Mouse (Mus musculus) activated CD4-positive, CD25-positive, alpha-beta regulatory T cell, adult 4 months (primary cell): ENCODE measurements around the gene Gm6583. TPM values are rescaled to one million over a fixed set of nuclear protein-coding genes. Genes with fewer than 3 reads are reported as not detected.
A peak's percentile ranks its signal among the peaks of the same experiment; 100 is the strongest.

Experiments used
- ATAC-seq: one replicate; pipeline ENCODE4 v1.8.0; 2017
- polyA plus RNA-seq, 2 experiments: library from polyadenylated mRNA; unstranded; fragments of 100-300 nt; shearing (Covaris generic); gene quantifications; one replicate each; pipeline ENCODE4 v1.2.1; 2017

The Gm6583 gene
- polyA plus RNA-seq: not detected

DNA sequence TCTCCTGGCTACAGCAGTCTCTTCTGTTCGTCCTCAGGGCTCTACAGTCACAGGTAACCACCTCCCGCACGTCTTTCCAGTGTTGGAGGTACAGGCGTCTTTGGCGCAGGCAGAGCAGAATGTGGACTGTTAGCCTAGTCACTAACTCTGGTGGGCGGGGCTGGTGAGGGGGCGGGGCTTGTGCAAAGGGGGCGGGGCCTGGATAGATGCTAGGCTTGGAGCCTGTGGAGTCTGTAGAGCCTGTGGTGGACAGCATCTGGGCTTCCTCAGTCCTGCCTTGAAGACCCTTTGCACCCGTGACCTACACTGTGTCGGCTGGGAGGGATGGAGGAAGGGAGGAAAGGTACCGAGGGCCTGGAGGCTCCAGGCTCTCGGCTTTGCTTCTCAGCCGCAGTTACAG, at the start of gene Gm6583:
Gm6583 (minus strand) TSS at position 124 of the 400 bp plus-strand sequence.
- ATAC-seq: no peak

DNA sequence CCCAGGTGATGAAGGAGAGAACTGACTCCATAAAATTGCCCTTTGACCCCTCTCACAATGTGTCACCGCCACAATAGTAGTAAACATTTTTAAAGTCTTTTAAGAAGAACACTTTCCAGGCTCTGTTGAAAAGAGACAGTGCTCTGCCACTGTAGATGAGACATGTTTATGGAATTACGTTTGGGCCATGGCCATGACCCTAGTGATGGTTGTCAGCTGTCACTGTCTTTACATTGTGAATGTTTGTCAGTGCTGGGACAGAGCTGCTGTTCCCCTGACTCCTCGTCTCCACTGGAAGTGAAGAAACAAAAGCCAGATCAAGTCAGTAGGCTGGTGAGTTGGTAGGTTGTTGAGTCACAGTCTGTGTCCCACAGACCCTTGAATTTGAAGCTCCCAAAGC, 46.6 kb upstream of the Gm6583 start:
- ATAC-seq: no peak

DNA sequence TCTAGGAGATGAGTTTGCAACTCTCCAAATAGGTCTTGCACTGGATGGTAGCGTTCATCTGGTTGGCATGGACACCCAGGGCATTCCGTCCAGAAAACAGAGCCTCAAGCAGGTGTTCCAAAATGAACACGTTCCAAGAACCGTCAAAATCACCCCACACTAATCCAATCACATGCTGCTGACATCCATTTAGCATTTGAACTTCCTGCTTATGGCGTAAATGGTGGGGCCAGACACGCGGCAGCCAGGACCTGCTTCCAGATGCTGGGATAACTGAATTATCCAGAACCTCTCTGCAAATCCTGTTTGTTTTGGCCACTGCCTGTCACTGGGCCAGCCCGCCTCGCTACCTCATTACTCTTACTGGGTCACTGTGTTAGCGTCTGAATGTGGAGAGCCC, 43.5 kb upstream of the Gm6583 start:
- ATAC-seq: no peak

DNA sequence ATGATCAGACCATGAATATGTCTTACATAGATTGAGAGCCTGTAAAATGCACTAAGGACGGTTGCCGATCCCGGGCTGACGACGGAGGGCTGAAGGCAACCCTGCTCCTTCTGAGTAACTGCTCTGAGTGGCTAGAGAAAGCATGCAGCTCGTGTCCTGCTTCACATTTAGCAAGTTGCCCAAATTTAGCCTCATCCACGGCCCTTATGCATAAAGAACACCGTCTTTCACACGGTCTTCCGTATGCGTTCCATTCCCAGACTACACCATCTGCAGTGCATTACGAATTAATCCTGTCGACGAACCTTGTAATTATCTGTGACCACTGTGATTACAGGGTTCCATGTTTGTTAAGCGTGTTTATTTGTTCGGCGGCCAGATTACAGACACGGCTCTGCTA, 40.2 kb upstream of the Gm6583 start:
- ATAC-seq: no peak

DNA sequence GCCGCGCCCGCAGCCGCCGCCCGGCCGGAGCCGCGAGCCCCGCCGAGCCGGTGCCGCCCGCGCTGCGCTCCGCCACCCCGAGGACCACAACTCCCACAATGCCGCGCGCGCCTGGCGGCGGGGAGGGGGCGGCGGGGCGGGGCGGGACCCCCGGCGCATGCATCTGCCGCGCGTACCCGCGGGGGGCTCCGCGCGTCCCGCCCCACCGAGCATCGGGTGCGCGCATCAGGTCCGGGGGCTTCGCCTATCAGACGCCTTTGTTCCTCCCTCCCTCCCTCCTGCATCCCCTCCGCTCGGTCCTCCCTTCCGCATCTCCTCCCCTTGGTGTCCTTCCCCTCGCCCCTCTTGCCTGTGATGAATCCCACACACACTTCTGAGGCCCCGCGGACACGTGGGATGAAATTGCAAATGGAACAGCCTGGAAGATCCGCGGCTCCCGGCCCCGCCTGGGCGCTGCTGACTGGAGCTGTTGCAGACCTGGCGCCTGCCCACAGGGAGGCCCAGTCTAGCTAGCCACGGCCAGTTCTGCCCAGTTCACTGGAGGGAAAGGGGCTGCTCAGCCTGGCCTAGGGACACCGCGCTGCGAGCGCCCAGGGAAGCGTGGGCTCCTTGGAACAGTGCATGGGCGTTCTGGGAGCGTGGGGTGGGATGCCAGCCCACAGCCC, 39.1 kb upstream of the Gm6583 start, which contains the start of gene Asphd2:
Asphd2 (minus strand) TSS at position 88 of the 665 bp plus-strand sequence.
- ATAC-seq: no peak

DNA sequence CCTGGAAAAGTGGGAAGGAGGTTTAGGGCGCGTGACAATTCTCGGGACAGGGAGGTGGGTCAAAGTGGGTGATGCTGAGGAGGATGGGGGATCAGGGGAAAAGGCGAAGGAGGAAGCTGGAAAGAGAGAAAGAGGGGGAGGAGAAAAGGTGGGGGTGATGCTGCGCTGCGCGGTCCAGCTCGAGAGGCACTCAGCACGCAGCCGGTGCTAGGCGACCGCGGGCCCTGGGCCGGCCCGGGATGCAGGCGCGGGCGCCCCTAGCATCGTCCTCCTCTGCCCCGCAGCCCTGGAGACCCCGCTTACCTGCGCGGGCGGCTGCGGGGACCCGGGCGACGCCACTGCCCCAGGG, 38.6 kb upstream of the Gm6583 start:
- ATAC-seq: no peak

DNA sequence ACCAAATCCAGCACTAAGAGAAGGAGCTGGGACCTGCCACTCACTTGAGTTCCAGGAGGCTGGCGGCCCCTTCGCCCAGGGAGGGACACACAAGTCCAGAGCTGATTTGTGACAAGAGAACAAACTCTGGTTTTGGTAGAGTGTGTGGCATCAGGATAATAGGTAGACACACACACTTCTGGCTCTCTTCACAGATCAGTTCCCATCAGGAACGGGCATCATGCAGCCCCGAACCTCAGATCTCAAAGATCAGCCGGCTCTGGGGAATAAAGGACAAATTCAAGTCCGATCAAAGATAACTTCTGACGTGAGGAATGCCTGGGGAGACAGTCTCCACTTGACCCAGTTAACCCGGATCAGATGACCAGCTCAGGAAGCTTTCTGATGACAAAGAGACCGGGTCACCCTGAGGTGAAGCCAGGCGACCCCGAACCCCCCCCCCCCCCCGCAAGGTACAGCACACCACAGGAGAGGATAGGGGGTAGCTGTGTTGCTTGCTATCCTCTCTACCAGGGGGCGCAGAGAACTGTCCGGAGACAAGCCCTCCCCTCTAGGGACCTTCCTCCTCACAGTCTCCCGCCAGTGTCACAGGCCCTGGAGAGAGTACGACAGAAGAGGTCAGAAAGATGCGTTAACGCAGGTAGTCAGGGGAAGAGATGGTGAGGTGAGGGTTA, 38.0 kb upstream of the Gm6583 start:
- ATAC-seq: no peak

DNA sequence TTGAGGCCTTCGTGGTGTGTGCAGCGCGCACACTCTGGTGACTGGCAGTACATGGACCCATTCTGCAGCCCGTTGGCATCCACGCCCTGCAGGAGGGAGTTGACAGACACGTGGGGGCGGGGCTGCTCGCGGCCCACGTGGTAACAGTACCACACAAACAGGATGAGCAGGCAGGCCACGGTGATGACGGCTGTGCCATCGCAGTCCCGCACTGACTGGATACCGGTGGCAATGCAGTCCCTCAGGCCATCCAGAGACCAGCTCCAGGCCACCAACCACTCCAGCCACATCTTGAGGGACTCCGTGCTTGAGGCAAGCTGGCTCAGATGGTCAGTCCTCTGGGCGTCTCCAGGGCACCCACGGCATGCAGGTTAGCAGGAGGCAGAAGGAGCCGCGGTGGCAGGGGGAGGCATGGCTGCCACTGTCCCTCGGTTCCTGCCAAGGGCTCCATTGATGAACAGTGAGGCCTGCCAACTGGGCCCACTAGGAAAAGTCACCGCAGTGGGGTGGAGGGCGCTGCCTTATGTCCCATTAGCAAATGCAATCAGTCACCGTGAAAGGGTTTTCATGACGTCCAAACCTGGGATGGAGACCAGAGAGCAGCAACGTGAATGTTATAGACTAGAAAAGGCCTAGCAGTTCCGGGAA, 36.0 kb upstream of the Gm6583 start:
- no peak for ATAC-seq

DNA sequence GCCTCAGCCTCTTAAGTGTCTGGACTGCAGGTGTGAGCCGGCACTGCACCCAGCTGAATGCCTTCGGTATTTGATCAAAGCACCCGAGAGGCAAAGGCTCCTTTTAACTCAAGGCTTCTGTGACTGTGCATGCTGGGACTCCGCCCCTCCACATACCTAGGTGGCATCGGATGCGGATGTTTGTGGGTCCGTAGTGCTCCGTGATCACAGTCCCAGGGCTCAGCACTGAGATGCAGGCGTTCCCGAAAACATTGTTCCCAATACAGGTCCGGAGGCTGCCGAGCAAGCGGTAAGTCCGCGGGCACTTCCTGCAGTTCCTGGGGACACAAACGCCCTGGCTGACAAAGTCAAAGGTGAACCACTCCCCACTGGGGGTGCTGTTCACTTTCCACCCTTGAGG, 35.2 kb upstream of the Gm6583 start:
- ATAC-seq: no peak

DNA sequence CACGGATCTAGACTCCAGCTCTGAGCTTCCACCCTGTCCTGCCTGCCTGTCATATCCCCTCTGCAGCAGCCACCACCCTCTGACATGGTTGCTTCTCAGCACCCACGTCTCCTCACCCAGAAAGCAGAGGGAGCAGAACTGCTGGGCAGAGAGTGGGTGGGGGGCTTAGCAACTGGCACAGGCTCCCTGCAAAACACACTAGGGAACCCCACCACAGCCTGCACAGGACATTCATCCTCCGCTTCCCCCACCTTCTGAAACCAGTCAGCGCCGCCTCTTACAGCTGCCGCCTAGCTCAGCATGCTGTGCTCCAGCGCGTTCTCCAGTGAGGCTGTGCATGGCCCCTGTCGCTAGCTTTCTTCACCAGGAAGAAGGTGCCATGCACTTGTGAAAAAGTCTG, 33.5 kb upstream of the Gm6583 start:
- no peak for ATAC-seq

DNA sequence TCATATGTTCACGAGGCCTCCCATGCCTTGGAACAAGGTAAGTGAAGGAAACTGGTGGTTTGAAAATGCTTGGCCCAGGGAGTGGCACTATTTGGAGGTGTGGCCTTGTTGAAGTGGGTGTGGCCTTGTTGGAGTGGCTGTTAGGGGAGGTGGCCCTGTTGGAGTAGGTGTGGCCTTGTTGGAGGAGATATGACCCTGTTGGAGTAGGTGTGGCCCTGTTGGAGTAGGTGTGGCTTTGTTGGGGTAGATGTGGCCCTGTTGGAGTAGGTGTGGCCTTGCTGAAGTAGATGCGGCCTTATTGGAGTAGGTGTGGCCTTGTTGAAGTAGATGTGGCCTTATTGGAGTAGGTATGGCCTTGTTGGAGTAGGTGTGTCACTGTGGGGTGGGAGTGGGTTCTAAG, 30.1 kb upstream of the Gm6583 start:
- no peak for ATAC-seq

DNA sequence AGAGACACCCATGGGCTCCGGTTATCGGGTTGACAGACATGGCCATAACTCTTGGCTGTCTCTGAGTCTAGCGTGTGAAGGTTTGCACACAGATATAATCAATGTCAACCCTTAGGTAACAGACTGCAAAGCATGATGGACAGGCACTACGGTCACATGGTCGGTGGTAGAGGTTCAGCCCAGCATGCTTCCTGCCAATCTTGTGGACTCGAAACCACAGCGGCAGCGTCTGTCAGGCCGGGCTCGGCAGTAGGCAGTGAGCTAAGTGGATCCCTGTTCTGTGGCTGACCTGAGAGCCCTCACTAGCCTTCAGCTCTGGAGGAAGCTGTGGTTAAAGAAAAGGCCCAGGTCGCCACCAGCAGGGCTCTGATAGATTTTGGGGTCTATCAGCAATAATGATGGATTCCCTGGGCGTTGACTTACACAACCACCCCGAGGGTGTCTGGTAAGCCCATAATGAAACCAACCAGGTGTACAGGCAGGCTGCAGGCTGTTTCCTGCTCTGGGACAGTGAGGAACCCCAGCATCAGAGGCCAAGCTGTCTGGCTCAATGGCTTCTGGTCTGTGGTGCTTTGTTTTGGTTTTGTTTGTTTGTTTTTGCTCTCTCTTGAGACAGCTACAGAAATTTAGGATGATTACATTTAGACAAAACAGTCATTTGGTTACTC, 29.1 kb upstream of the Gm6583 start:
- ATAC-seq: peak; percentile 69

DNA sequence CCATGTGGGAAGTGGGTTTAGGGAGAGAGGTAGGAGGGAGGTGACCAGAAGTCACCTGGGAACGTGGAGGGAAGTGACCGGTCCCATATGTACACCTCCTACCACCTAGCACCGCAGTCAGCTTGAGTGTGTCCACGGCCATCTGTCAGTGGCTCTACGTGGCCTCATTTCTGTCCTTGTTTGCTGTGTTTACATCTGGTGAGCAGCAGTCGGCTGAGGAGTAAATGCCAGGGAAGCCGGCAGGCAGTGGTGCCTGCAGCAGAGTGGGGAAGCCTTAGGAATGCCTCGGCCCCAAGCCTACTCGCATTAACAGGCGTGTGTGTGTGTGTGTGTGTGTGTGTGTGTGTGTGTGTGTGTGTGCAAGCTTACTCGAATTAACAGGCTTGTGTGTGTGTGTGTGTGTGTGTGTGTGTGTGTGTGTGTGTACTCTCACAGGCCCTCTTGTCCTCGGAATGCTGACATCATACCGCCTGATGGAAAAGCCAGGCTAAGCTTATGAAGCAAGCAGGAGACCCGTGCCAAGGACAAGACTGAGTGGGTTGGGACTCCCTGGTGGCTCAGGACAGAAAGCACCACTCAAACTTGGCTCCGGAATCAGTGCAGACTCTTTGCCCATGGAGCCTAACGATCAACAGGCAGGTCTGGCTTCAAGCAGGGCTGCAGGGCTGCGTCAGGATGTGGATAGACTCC, 27.0 kb upstream of the Gm6583 start:
- ATAC-seq: no peak

DNA sequence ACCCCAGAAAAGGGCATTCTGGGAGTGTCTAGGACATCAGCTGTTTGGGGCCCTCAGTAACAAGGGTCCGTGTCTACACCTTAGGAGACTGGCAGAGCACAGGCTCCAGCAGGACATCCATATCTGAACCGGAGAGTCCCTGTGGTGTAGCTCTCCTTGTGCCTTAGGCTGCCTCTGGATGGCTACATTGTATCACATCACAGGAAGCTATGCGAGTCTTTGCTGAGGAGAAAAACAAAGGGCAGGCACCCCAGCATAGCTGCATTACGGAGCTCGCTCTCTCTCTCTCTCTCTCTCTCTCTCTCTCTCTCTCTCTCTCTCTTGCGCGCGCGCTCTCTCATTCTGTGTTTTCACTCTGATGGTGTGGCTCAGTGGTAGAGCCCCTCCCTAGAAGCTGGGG, 26.2 kb upstream of the Gm6583 start:
- ATAC-seq: no peak

DNA sequence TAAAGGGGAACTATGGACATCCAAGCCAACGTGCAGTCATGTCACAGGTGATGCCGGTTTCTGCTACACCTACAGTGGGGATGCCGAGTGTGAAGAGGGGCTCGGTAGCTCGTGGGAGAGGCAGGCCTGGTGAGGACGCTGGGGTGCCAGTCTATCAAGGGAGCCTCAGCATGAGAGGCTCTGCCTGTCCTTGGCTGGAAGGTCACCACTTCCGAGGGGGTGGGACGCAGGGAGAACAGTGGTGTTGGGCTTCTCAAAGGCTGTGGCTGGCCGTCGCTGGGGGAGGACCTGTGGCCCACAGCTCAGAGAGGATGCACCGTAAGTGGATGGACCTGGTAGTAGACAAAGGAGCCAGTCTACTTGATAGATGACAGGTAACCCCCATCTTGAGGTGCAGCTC, 25.3 kb upstream of the Gm6583 start:
- no peak for ATAC-seq

DNA sequence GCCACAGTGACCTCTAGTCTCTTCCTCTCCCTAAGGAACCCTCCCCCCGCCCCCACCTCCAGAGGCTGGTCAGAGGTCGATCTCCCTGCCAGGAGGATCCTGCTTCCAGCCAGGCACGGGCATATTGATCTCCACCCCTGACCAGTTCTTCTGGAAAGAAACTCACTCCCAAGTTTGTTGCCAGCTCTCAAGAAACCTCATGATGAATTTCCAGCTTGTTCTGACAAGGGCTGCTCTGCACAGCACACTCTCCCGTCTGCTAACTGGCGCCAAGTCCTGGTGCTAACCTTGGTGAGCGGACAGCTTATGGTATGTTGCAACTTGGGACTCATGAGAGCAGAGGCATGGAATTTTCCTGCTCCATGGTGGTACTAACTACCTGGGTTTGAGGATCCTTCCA, 22.9 kb upstream of the Gm6583 start:
- ATAC-seq: no peak

DNA sequence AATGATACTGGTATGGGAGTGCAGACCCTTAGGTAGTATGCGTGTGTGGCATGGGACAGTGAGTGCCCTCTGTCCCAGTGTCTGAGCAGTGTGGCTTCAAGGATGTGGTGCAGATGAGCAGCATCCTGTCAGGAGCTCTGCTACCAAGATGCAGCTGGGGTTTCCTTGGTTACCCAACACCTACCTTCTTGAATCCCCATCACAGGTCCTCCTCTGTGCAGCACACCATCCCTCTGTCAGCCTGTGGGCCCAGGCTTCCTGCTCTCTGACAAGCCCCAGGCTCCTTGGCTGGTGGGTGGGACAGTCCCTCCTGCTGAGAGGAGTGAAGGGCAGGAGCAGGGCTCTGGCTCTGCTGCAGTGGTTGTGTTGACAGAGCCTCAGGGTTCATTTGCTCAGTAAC, 21.5 kb upstream of the Gm6583 start:
- ATAC-seq: peak; percentile 72

DNA sequence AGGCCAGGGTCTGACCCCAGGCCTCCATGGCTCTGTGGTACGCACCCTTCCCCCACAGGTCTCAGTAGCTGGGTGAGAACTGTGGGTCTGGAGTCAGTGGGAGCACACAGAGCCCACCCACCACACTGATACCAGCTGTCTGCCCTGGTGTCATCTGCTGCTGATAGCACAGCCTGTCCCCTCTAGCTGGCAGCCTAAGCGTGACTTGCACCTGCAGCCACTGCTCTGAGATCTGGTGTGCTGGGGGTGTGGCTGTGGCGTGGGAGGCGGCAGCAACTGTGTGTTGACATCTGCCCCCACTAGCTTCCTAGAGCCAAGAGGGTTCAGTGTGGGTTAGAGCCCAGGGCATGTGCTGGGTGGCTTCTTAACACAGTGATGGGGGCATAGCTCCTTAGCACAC, 20.3 kb upstream of the Gm6583 start:
- no peak for ATAC-seq

DNA sequence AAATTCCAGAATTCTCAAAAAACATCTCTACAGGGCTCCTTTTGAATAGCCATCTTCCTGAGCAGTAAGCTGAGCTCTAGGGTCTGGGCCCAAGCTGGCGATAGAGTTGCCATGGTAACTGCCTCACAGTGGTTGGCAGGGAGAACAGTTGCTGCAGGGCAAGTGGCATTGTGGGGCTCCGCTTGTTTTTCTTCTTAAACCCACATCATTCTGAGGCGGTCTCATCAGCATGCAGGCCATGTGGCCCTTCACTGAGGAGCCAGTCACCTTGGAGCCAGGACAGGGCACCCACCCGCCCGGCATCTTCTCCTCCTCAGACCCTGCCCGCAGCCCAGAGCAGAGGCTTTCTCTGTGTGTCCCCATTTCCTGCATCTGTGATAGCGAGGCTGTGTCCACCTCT, 16.1 kb upstream of the Gm6583 start:
- ATAC-seq: no peak

DNA sequence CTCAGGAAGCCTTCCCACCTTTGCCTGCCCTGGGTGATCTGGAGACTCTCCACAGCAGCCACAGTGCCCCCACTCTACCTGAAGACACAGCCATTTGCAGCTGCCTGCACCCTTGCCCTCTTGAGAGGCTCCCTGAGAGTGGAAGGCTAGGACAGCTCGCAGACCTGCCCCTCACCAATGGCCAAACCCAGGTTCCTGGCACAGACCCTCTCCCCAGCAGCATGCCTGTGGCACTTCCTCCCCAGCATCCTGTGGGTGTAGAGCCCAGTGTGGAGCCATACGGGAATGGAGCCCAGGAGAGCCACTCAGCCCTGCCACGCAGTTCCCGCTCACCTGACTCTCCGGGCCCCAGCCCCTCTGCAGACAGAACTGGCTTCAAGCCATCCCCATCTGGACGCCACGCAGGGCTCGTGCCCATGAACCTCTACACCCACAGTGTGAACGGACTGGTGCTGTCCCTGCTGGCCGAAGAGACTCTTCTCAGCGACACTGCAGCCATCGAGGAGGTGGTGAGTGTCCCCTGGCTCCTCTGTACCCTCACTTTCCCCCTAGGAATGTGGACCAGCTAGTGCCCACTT, 14.5 kb upstream of the Gm6583 start:
- no peak for ATAC-seq

DNA sequence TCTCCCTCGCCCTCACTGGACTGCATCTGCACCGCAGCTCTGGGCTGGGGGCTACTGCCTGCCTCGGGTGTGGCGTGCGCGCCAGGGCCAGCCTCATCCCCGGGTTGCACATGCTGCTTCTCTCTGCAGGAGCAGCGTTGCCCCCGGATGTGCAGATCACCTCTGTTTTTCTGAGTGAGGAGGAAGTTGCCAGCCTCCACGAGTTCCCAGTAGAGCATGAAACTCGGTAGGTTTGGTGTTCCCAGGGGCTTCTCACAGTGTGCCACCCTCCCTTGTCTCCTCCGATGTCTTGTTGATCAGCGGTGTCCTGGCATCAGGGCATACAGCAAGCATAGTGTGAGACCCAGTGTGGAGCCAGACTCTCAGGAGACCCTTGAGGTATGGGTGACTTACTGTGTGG, 13.5 kb upstream of the Gm6583 start:
- no peak for ATAC-seq

DNA sequence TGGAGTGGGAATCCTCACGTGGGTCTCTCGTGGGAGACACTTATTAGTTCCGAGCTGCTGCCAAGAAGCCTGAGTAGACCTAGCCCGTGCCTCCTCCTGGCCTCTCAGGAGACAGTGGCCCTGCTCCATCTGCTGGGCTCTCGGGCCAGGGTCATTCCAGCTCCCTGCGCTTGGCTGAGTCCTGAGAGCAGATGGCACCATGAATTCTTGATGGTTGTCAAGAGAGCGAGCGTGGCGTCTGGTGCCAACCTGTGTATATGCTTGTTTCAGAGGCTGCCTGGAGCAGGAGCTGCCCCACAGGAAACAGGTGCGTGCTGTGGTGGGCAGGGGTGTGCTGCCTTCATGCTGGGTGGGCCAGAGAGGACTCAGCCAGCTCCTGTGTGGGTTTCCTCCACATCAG, 12.8 kb upstream of the Gm6583 start:
- ATAC-seq: no peak

DNA sequence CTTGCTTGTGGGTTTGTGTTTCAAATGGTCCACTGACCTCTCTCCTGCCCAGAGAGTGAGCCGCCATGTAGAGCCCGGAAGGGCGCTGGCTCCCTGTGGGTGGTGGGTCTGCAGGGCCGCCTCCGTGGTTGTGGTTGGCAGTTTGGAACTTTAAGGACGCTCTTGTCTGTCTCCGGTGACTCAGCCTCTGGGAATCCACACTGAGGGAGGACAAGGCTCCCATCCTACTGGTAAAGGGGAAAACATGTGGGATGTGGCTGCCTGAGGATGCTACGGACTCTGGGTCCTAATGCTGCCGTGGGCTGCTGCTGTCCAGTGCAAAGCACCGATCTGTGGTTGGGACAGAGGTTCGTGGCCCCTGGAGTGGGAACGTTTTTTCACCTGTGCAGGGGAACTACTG, 12.1 kb upstream of the Gm6583 start:
- ATAC-seq: no peak
